Mouse (Mus musculus) midbrain, embryonic 16.5 days (tissue): Measurements from ENCODE around the gene Mpnd. TPM values are rescaled to one million over a fixed set of nuclear protein-coding genes. Genes with fewer than 3 reads are reported as not detected.
A peak's percentile ranks its signal among the peaks of the same experiment; 100 is the strongest.

Experiments used
- ATAC-seq: fragments of 200-750 bp; cut with Nextera tagmentation; 2 replicates; pipeline ENCODE4 v1.8.0; 2017; ENCODE audit warnings: moderate TSS enrichment
- H3K27ac ChIP-seq: fragments of 300-500 bp; sonication (generic); 2 replicates; pipeline ENCODE4 v1.5.1; 2014; ENCODE audit warnings: mild to moderate bottlenecking, low read length, mixed read lengths
- H3K27me3 ChIP-seq: fragments of 300-500 bp; sonication (generic); 2 replicates; pipeline ENCODE4 v1.6.1; 2014; ENCODE audit warnings: low read depth, low read length, mixed read lengths; ENCODE audit not compliant: control insufficient read depth, insufficient read depth
- H3K36me3 ChIP-seq: fragments of 300-500 bp; sonication (generic); 2 replicates; pipeline ENCODE4 v1.6.1; 2014; ENCODE audit warnings: mild to moderate bottlenecking, low read length, moderate library complexity, mixed read lengths; ENCODE audit not compliant: control insufficient read depth, insufficient read depth
- H3K4me1 ChIP-seq: fragments of 300-500 bp; sonication (generic); 2 replicates; pipeline ENCODE4 v1.6.1; 2014; ENCODE audit warnings: mild to moderate bottlenecking, low read length, mixed read lengths; ENCODE audit not compliant: control insufficient read depth, insufficient read depth
- H3K4me2 ChIP-seq: fragments of 300-500 bp; sonication (generic); 2 replicates; pipeline ENCODE4 v1.6.1; 2014; ENCODE audit warnings: mild to moderate bottlenecking, low read length, mixed read lengths
- H3K4me3 ChIP-seq: fragments of 300-500 bp; sonication (generic); 2 replicates; pipeline ENCODE4 v1.5.1; 2014; ENCODE audit warnings: low read depth, mild to moderate bottlenecking, low read length, moderate library complexity, mixed read lengths
- H3K9ac ChIP-seq: fragments of 300-500 bp; sonication (generic); 2 replicates; pipeline ENCODE4 v1.6.1; 2014; ENCODE audit warnings: low read depth, low read length, mixed read lengths
- H3K9me3 ChIP-seq: fragments of 300-500 bp; sonication (generic); replicated peaks from 2 replicates; pipeline ENCODE4 v1.6.1; 2014; ENCODE audit warnings: mild to moderate bottlenecking, low read length, mixed read lengths; ENCODE audit not compliant: control insufficient read depth, poor library complexity, severe bottlenecking
- WGBS: fragments of 180-500 bp; shearing (Covaris S2); extraction: QIAGEN DNeasy Blood & Tissue Kit; methylation state at CpG from one replicate; pipeline ENCODE4 v1.1.7; 2014; 5-methylcytosine and 5-hydroxymethylcytosine counted together
- polyA plus RNA-seq: library from polyadenylated mRNA; unstranded; fragments of >200 nt; fragmentation: Nextera tagmentation; extraction: Ambion mirVana; gene quantifications from 2 replicates; pipeline ENCODE4 v1.2.1, GENCODE M21; 2015

Mpnd gene
- 115 and 117 TPM in 2 replicates for polyA plus RNA-seq

- no peak within 1 kb of the TSS for H3K9ac ChIP-seq
- H3K4me2 ChIP-seq: no peak within 1 kb of the TSS
- H3K9me3 ChIP-seq: no peaks in the 10 kb centered on the region
- peaks cover 14% of the 10 kb centered on the region for H3K4me1 ChIP-seq
- H3K27me3 ChIP-seq: peaks cover 4% of the 10 kb centered on the region
- WGBS: 65% methylated on average over 13 of the region's 13 CpGs
- no peak within 1 kb of the TSS for H3K4me3 ChIP-seq
- ATAC-seq: no peak
- no peaks in the 10 kb centered on the region for H3K36me3 ChIP-seq
- H3K27ac ChIP-seq: no peak within 1 kb of the TSS
These were observed at the start of gene Mpnd, which contains the start of gene Stap2 for GRCm38 (mm10) chr17:56005415-56006061. TSS of gene Mpnd (plus strand) at chr17:56005711. TSS of gene Stap2 (minus strand) at chr17:56005584.

DNA sequence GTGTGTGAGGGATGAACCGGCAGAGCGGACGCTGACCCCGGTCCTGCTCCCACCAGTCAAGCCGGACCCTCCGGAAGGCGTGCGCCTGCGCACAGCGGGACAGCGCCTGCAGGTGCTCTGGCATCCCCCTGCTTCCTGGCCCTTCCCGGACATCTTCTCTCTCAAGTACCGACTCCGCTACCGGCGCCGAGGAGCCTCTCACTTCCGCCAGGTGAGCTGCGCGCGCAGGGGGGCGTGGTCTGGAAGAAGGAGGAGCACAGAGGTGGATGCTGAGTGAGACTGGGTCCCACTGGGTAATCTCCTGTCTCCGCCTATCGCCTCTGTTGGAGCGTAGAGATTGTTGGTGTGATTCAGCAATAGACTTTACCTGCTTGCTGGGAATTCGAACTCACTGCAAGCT lies 49.4 kb upstream of the Mpnd start:
- peaks cover 31% of the 10 kb centered on the region for H3K4me1 ChIP-seq
- no peaks in the 10 kb centered on the region for H3K9me3 ChIP-seq
- no peaks in the 10 kb centered on the region for H3K27me3 ChIP-seq
- H3K9ac ChIP-seq: peak overlapping the region; percentile 51
- peak; percentile 44 for ATAC-seq
- peak overlapping the region; percentile 52 for H3K4me2 ChIP-seq
- peak overlapping the region; percentile 61 for H3K27ac ChIP-seq
- WGBS: 1% methylated on average over 26 of the region's 26 CpGs
- H3K4me3 ChIP-seq: peak overlapping the region; percentile 42
- no peaks in the 10 kb centered on the region for H3K36me3 ChIP-seq

GRCm38 (mm10) chr17:55956591-55956990 lies 48.9 kb upstream of the Mpnd start:
- Histone ChIP-seq H3K9me3 (no peaks in the 10 kb centered on the region), H3K27ac (peak overlapping the region; percentile 61), H3K4me3 (peak overlapping the region; percentile 42), H3K9ac (peak overlapping the region; percentile 51), H3K27me3 (no peaks in the 10 kb centered on the region), H3K4me1 (peaks cover 31% of the 10 kb centered on the region), H3K36me3 (no peaks in the 10 kb centered on the region), H3K4me2 (peak overlapping the region; percentile 52)
- WGBS: 31% methylated on average over 6 of the region's 6 CpGs
- ATAC-seq: peak; percentile 4; the same call in 1 of the 2 replicates

GRCm38 (mm10) chr17:55957168-55957567 lies 48.3 kb upstream of the Mpnd start:
- H3K4me1 ChIP-seq: peaks cover 31% of the 10 kb centered on the region
- H3K9ac ChIP-seq: peak overlapping the region; percentile 26; the same call in 1 of the 2 replicates
- ATAC-seq: no peak
- peak overlapping the region; percentile 60; the same call in 1 of the 2 replicates for H3K27ac ChIP-seq
- 0 out of 2 replicates have a peak, but pooled peaks cover 3% of the 10 kb centered on the region for H3K36me3 ChIP-seq
- H3K9me3 ChIP-seq: no peaks in the 10 kb centered on the region
- H3K27me3 ChIP-seq: no peaks in the 10 kb centered on the region
- WGBS: 14% methylated on average over 9 of the region's 9 CpGs
- peak overlapping the region; percentile 52 for H3K4me2 ChIP-seq
- H3K4me3 ChIP-seq: peak overlapping the region; percentile 3; the same call in 1 of the 2 replicates

DNA sequence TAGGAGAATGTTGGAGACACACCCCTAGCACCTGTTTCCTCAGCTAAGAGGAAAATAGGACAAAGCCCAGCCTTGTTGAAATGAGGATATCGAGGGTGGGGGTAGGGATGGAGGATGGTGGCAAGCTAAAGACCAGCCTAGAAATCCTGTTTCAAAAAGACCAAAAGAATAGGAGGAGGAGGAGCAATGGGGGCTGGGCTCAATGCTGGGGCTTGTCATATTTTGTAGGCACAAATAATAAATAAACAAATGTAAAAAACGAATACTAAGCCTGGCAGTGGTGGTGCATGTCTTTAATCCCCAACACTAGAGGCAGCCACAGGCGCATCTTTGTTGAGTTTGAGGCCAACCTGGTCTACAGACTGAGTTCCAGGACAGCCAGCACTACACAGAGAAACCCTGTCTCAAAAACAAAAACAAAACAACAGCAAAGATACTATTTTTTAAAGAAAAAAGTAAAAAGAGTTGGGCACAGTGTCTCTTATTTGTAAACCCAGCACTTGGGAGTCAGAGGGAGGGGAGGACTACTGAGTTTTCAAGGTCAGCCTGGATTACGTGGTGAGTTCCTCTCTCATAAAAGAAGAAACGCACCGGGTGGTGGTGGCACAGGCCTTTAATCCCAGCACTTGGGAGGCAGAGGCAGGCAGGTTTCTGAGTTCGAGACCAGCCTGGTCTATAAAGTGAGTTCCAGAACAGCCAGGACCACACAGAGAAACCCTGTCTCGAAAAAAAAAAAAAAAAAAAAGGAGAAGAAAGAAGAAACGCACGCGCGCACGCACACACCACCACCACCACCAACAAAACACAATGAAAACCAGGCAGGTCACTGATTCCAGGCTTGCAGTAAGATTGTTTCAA lies 47.6 kb upstream of the Mpnd start:
- Histone ChIP-seq H3K36me3 (0 out of 2 replicates have a peak, but pooled peaks cover 3% of the 10 kb centered on the region), H3K4me3 (peak overlapping the region; percentile 51), H3K9me3 (no peaks in the 10 kb centered on the region), H3K4me2 (peak overlapping the region; percentile 66), H3K27ac (peak overlapping the region; percentile 89), H3K9ac (peak overlapping the region; percentile 55), H3K27me3 (no peaks in the 10 kb centered on the region), H3K4me1 (peaks cover 31% of the 10 kb centered on the region)
- 85% methylated on average over 13 of the region's 13 CpGs for WGBS
- no peak for ATAC-seq

DNA sequence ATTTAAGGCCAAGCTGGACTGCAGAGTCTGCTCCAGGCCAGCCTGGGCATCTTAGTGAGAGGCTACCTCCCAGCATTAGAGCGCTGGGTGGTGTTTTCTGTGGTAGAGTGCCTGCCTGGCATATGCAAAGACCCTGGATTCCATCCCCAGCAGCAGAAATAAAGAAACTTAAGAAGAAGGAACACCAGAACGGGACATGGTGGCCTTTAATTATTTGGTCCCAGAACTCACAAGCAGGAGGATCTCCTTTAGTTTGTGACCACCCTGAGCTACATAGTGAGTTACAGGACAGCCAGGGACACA lies 47.0 kb upstream of the Mpnd start:
- Histone ChIP-seq H3K4me2 (peak overlapping the region; percentile 66), H3K36me3 (0 out of 2 replicates have a peak, but pooled peaks cover 3% of the 10 kb centered on the region), H3K4me1 (peaks cover 31% of the 10 kb centered on the region), H3K4me3 (peak overlapping the region; percentile 51), H3K9ac (peak overlapping the region; percentile 55), H3K27me3 (no peaks in the 10 kb centered on the region), H3K9me3 (no peaks in the 10 kb centered on the region), H3K27ac (peak overlapping the region; percentile 89)
- WGBS: 22% methylated on average over 2 of the region's 2 CpGs
- no peak for ATAC-seq

- H3K4me1 ChIP-seq: peaks cover 31% of the 10 kb centered on the region
- peak within 1 kb of the TSS; percentile 66 for H3K4me2 ChIP-seq
- under 1% methylated on average over 46 of the region's 46 CpGs for WGBS
- H3K36me3 ChIP-seq: 0 out of 2 replicates have a peak, but pooled peaks cover 3% of the 10 kb centered on the region
- H3K27ac ChIP-seq: peak within 1 kb of the TSS; percentile 89
- peak within 1 kb of the TSS; percentile 57 for H3K9ac ChIP-seq
- H3K27me3 ChIP-seq: no peaks in the 10 kb centered on the region
- peak within 1 kb of the TSS; percentile 51 for H3K4me3 ChIP-seq
- no peaks in the 10 kb centered on the region for H3K9me3 ChIP-seq
- ATAC-seq: peak; percentile 90
These were observed 46.4 kb upstream of the Mpnd start, which contains the start of gene Yju2 for GRCm38 (mm10) chr17:55958918-55959728. TSS of gene Yju2 (plus strand) at chr17:55959099.

DNA sequence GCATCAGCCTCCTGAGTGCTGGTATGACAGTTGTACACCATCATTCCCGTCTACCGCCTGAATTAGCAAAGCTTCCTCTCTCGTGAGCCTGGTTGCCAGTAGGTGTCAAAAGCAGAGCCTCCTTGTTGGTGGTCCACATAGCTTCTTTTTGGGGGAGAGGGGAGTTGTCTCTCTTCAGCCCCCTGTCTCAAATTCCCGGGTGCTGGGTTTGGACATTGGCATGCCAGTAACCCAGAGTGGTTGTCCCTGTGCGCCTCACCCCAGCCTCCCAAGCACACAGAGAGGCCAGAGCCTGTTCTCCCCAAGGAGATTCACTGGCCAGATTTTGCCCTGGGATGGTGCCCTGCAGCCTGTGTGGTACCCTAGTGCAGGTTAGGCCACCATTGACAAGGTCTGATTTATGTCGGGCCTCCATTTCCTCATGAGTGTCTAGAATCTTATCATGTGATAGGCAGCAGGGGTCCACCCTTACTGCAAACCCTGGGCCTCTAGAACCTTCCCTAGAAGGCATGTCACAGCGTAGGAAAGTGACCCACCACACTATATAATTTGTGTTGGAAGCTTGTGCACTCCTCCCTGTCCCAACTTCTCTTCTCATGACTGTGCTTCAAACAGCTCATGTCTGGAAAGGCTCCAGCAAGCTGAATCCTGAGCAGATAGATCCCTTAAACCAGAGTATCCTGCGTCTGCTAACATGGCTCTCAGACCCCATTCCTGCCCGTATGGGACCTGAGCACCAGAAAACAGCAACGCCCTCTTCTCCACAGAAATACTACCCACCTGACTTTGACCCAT lies 45.4 kb upstream of the Mpnd start:
- Histone ChIP-seq H3K27ac (peak overlapping the region; percentile 75), H3K4me1 (peaks cover 31% of the 10 kb centered on the region), H3K9ac (peak overlapping the region; percentile 27), H3K4me2 (peak overlapping the region; percentile 56), H3K36me3 (peaks cover 5% of the 10 kb centered on the region; the same call in 1 of the 2 replicates), H3K27me3 (no peaks in the 10 kb centered on the region), H3K9me3 (no peaks in the 10 kb centered on the region), H3K4me3 (peak overlapping the region; percentile 51)
- ATAC-seq: no peak
- 76% methylated on average over 10 of the region's 10 CpGs for WGBS
